In the genomic region with DNA sequence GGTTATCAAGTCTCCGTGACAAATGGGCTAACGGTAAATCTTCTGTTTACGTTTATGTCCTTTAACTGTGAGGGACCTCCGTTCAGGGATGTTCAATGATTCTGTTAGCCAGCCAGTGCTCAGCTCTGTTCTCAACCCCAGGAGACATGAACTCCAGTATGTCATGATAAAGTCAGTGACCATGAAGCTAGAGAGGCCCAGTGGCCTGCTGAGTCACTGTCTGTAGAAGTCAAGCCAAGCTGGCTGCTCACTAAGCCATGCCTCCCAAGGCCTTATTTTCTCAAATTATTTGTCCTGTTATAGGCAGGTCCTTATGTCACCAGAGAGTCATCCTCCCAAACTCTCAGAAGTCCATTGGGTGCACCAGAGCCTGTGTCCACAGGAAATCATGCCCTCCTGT, we compare ENCODE assay signal across 25 mouse cellular contexts.
DNase-seq lines count a peak whose midpoint lies in the region; ATAC-seq lines count a peak whose summit lies in the region.
"Had no signal": no experiment of that assay in that cellular context is flagged by ENCODE, and none has a peak within 500 bp of the region (broad histone marks: within the 10 kb centered on the region; RNA-seq: fewer than 3 reads in every experiment).

No protein-coding gene starts in this region.

- 0 out of 2 replicates have a peak, but pooled peaks cover 5% of the 10 kb centered on the region for H3K4me1 ChIP-seq in heart, embryonic 12.5 days (replicated peaks)
- H3K4me1 ChIP-seq: liver, embryonic 13.5 days; midbrain, embryonic 15.5 days; neural tube, embryonic 12.5 days had no signal

- H3K4me3 ChIP-seq in heart, embryonic 12.5 days = no peak overlapping the region
- H3K4me3 ChIP-seq: embryonic facial prominence, embryonic 13.5 days; erythroblast, embryonic 14.5 days; forebrain, embryonic 13.5 days; heart, embryonic 13.5 days; hindbrain, embryonic 13.5 days; kidney, embryonic 15.5 days; liver, embryonic 13.5 days; megakaryocyte, embryonic 14.5 days; midbrain, embryonic 15.5 days; neural tube, embryonic 12.5 days had no signal

- intact Hi-C loops in left cerebral cortex, postnatal 10 days (cut with DNase I) = no loop called here

- H3K27ac ChIP-seq in heart, embryonic 12.5 days (ENCODE audit: poor library complexity, severe bottlenecking) = no peak overlapping the region
- H3K27ac ChIP-seq: embryonic facial prominence, embryonic 13.5 days; forebrain, embryonic 13.5 days; heart, embryonic 13.5 days; hindbrain, embryonic 13.5 days; kidney, embryonic 15.5 days; liver, embryonic 13.5 days; midbrain, embryonic 15.5 days; neural tube, embryonic 12.5 days had no signal

- ATAC-seq in heart, embryonic 12.5 days (ENCODE audit: insufficient number of reproducible peaks, low FRiP score) = no peak; the same call in 1 of the 2 replicates
- ATAC-seq: forebrain, embryonic 13.5 days; midbrain, embryonic 15.5 days had no signal

- DNase-seq in heart, adult 18-20 months = peak; percentile 37 to 60
- DNase-seq in 3T3-L1 (ENCODE audit: low read depth, low spot score) = peak; percentile 51
- DNase-seq in Muller cell, postnatal 12 days (ENCODE audit: inconsistent ontology term) = peak; percentile 32
- DNase-seq in adrenal gland, postnatal 25 days = peak; percentile 22
- DNase-seq in lung, postnatal 25 days (ENCODE audit: low spot score) = no peak
- no peak for DNase-seq in urinary bladder, postnatal 4 days (ENCODE audit: low spot score in 2 of 2)
- no peak for DNase-seq in left cerebral cortex, postnatal 10 days (ENCODE audit: extremely low spot score in 1 of 2, low spot score in 2 of 2)
- DNase-seq: cerebellum, adult 18-20 months; cerebellum, postnatal 36 days; embryo, embryonic 11 days; gastrocnemius, postnatal 10 days; kidney, adult 11 months; kidney, postnatal 36 days; liver, embryonic 13.5 days; lung, adult 2 months had no signal

- no peak overlapping the region for H3K9ac ChIP-seq in heart, embryonic 12.5 days
- H3K9ac ChIP-seq: embryonic facial prominence, embryonic 13.5 days; forebrain, embryonic 13.5 days; heart, embryonic 13.5 days; hindbrain, embryonic 13.5 days; kidney, embryonic 15.5 days; liver, embryonic 13.5 days; midbrain, embryonic 15.5 days; neural tube, embryonic 12.5 days had no signal

- WGBS in heart, embryonic 12.5 days = 67% methylated on average over 4 of the region's 4 CpGs

- H3K27me3 ChIP-seq in heart, embryonic 12.5 days (replicated peaks) = no peaks in the 10 kb centered on the region
- H3K27me3 ChIP-seq: forebrain, embryonic 13.5 days; heart, embryonic 13.5 days; hindbrain, embryonic 13.5 days; kidney, embryonic 15.5 days; liver, embryonic 13.5 days; midbrain, embryonic 15.5 days; neural tube, embryonic 12.5 days had no signal

- no peaks in the 10 kb centered on the region for H3K9me3 ChIP-seq in heart, embryonic 12.5 days (replicated peaks)
- H3K9me3 ChIP-seq: embryonic facial prominence, embryonic 13.5 days; forebrain, embryonic 13.5 days; heart, embryonic 13.5 days; hindbrain, embryonic 13.5 days; kidney, embryonic 15.5 days; liver, embryonic 13.5 days; midbrain, embryonic 15.5 days; neural tube, embryonic 12.5 days had no signal

- H3K4me2 ChIP-seq in heart, embryonic 12.5 days = no peak overlapping the region
- H3K4me2 ChIP-seq: embryonic facial prominence, embryonic 13.5 days; forebrain, embryonic 13.5 days; heart, embryonic 13.5 days; hindbrain, embryonic 13.5 days; kidney, embryonic 15.5 days; liver, embryonic 13.5 days; midbrain, embryonic 15.5 days; neural tube, embryonic 12.5 days had no signal

- no peaks in the 10 kb centered on the region for H3K36me3 ChIP-seq in heart, embryonic 12.5 days
- H3K36me3 ChIP-seq: embryonic facial prominence, embryonic 13.5 days; heart, embryonic 13.5 days; hindbrain, embryonic 13.5 days; kidney, embryonic 15.5 days; liver, embryonic 13.5 days; midbrain, embryonic 15.5 days; neural tube, embryonic 12.5 days had no signal

Comparison
In these comparisons a context has a peak if more than half of its experiments do, and no peak if none do; other contexts are left out.
1. DNase-seq: peak in heart, adult 18-20 months (2 of 2), 3T3-L1 (single experiment), Muller cell, postnatal 12 days (single experiment) and adrenal gland, postnatal 25 days (single experiment); none in lung, postnatal 25 days (single experiment), urinary bladder, postnatal 4 days (0 of 2) and left cerebral cortex, postnatal 10 days (0 of 2).